Mouse (Mus musculus) left cerebral cortex, postnatal 14 days (tissue): ENCODE data around the gene Rassf4. TPM values are rescaled to one million over a fixed set of nuclear protein-coding genes. Genes with fewer than 3 reads are reported as not detected.

ENCODE experiments used
- DNase-seq, 2 experiments: peaks; one replicate each; pipeline ENCODE4 v3.0.0; 2021 to 2022; ENCODE audit warnings: low spot score in 2 of 2, mixed read lengths in 1 of 2
- intact Hi-C: fragments of 180-260 bp; cut with DNase I; formaldehyde crosslinking; loops from one replicate; pipeline ENCODE4 v1.15.1; 2025
- microRNA-seq, 2 experiments: library from miRNA; unstranded; fragments of <30 nt; microRNA quantifications; one replicate each; pipeline ENCODE4 v1.2.0; 2022
- total RNA-seq, 2 experiments: library from RNA; stranded (reverse); gene quantifications; 2 replicates each; pipeline ENCODE4 v1.2.3; 2021

Rassf4 gene
- total RNA-seq, 2 experiments from 2014 or later: 4.3 to 5.0 TPM

DNA sequence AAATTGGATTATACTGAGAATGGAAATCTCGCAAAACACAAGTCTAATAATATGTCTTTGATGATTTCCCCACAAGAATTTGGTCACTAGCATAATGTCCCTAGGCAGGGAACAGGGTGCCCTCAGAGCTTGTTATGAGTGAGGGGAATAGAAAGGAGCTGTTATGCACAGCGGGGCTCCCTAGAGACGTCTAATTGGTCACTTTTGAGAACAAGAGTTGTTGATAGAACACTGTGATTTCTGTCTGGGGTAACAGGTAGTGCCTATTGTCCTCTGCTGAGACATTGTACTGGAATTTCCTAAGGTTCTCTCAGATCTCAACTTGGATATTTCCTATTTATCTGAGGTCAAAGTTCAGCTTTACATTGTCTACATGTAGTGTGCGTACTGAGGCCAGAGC lies 89.7 kb downstream of the Rassf4 start, which contains the start of gene Olfr215:
Olfr215 (minus strand) TSS at position 101 of the 400 bp plus-strand sequence.
- no peak for DNase-seq
- intact Hi-C loops: no loop called here

Small RNA genes within 50 kb of the gene (microRNA-seq; reads per million reads assigned to microRNA genes)
- 0 to 0.53 reads per million in 2 experiments for gene Mir7043

Other genes with a start within 250 kb of the Rassf4 start
- 1 to 10 TPM; 1.3 to 3.0 TPM for gene Alox5, start 212.8 kb downstream of the Rassf4 start, total RNA-seq
- not detected for gene Olfr211, start 184.9 kb downstream of the Rassf4 start, total RNA-seq
- gene Olfr212, start 167.4 kb downstream of the Rassf4 start, total RNA-seq: not detected
- not detected for gene Olfr213, start 135.5 kb downstream of the Rassf4 start, total RNA-seq
- 1 to 10 TPM; 2.3 to 3.3 TPM for gene Gm5580, start 122.8 kb downstream of the Rassf4 start, total RNA-seq
- not detected for gene Olfr214, start 119.7 kb downstream of the Rassf4 start, total RNA-seq
- gene Olfr215, start 89.8 kb downstream of the Rassf4 start, total RNA-seq: not detected
- 10 to 100 TPM; 25.2 to 29.6 TPM for gene Zfp422, start 45.0 kb downstream of the Rassf4 start, total RNA-seq
- gene Depp1, start 23.3 kb downstream of the Rassf4 start, total RNA-seq: 10 to 100 TPM in 1 of 2 experiments, 1 to 10 TPM in 1; 2.5 to 12.4 TPM
- gene Tmem72, start 43.0 kb upstream of the Rassf4 start, total RNA-seq: 1 to 10 TPM; 1.0 to 1.2 TPM